Mouse (Mus musculus): ENCODE results near the gene Mrpl27. TPM values are rescaled to one million over a fixed set of nuclear protein-coding genes. Genes with fewer than 3 reads are reported as not detected.
"Not testable (repeated sequence)": the region's sequence is repeated elsewhere in the genome, so short reads cannot be mapped to it uniquely, and the experiment has no call there.

The Mrpl27 gene
- polyA plus RNA-seq, 1 experiment, result 59.9 TPM

- TF ChIP-seq USF1 (IDR thresholded peaks at IDR 0.05; ENCODE audit: low read depth), result no peak
- no peak for TF ChIP-seq MYOG (IDR thresholded peaks at IDR 0.05; ENCODE audit: control insufficient read depth in 1 of 3, insufficient read depth in 1 of 3, insufficient read length in 2 of 3, low read depth in 2 of 3)
- TF ChIP-seq E2F4 (IDR thresholded peaks at IDR 0.05; ENCODE audit: insufficient read depth), result no peak
- TF ChIP-seq POLR2AphosphoS2 (IDR thresholded peaks at IDR 0.05; ENCODE audit: insufficient read length, low read depth), result no peak
- TF ChIP-seq CEBPB (IDR thresholded peaks at IDR 0.05; ENCODE audit: insufficient read depth, poor library complexity, severe bottlenecking), result no peak
- TF ChIP-seq TCF12 (IDR thresholded peaks at IDR 0.05; ENCODE audit: insufficient read depth, poor library complexity, severe bottlenecking), result no peak
- TF ChIP-seq REST (IDR thresholded peaks at IDR 0.05; ENCODE audit: insufficient read depth, insufficient read length), result no peak
- TF ChIP-seq MAX (IDR thresholded peaks at IDR 0.05; ENCODE audit: low read depth), result no peak
- TF ChIP-seq MYOD1 (IDR thresholded peaks at IDR 0.05; ENCODE audit: control insufficient read depth in 1 of 3, insufficient read length in 2 of 3, low read depth in 2 of 3), result no peak
- no peak for TF ChIP-seq TCF3 (IDR thresholded peaks at IDR 0.05; ENCODE audit: insufficient read length, low read depth)
- no peak overlapping the region for H3K4me3 ChIP-seq
- no peak overlapping the region for H3ac ChIP-seq (ENCODE audit: control insufficient read depth, insufficient read length)
- peaks cover 41% of the 10 kb centered on the region for H3K79me2 ChIP-seq (ENCODE audit: control insufficient read depth, insufficient read depth)
- H3K27me3 ChIP-seq (ENCODE audit: control insufficient read depth, insufficient read depth, insufficient read length), result no peaks in the 10 kb centered on the region
- H3K36me3 ChIP-seq (ENCODE audit: control insufficient read depth, insufficient read depth), result peaks cover 56% of the 10 kb centered on the region
- no peak overlapping the region for H3K4me2 ChIP-seq (ENCODE audit: low read depth)
These were observed 20.6 kb upstream of the Mrpl27 start for GRCm38 (mm10) chr11:94632988-94633387.

DNA sequence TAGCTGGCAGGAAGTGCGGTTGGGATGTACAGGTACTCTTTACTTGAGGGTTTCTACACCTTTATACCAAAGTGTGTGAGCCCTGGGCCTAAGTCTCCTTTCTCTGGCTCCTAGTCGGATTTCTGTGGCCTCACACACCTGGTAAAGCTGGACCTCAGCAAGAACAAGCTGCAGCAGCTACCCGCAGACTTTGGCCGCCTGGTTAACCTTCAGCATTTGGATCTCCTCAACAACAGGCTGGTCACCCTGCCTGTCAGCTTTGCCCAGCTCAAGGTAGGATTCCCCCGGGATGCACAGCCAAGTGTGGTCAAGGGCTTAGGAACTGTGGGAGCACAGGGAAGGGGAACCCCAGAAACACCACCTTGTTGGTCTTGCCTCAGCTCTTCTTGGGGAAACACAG lies 19.1 kb upstream of the Mrpl27 start:
- H3K79me2 ChIP-seq (ENCODE audit: control insufficient read depth, insufficient read depth), result peaks cover 41% of the 10 kb centered on the region
- no peak overlapping the region for H3K4me2 ChIP-seq (ENCODE audit: low read depth)
- no peak overlapping the region for H3K4me3 ChIP-seq
- TF ChIP-seq MAX (IDR thresholded peaks at IDR 0.05; ENCODE audit: low read depth) (no peak), USF1 (IDR thresholded peaks at IDR 0.05; ENCODE audit: low read depth) (no peak), MYOD1 (IDR thresholded peaks at IDR 0.05; ENCODE audit: control insufficient read depth in 1 of 3, insufficient read length in 2 of 3, low read depth in 2 of 3) (no peak), CEBPB (IDR thresholded peaks at IDR 0.05; ENCODE audit: insufficient read depth, poor library complexity, severe bottlenecking) (no peak), POLR2A (IDR thresholded peaks at IDR 0.05; ENCODE audit: insufficient read length, low read depth) (no peak), TCF12 (IDR thresholded peaks at IDR 0.05; ENCODE audit: insufficient read depth, poor library complexity, severe bottlenecking) (no peak), MYOG (IDR thresholded peaks at IDR 0.05; ENCODE audit: control insufficient read depth in 1 of 3, insufficient read depth in 1 of 3, insufficient read length in 2 of 3, low read depth in 2 of 3) (no peak), TCF3 (IDR thresholded peaks at IDR 0.05; ENCODE audit: insufficient read length, low read depth) (no peak), POLR2AphosphoS2 (IDR thresholded peaks at IDR 0.05; ENCODE audit: insufficient read length, low read depth) (no peak), SRF (IDR thresholded peaks at IDR 0.05; ENCODE audit: control insufficient read depth, insufficient read length, low read depth) (no peak), REST (IDR thresholded peaks at IDR 0.05; ENCODE audit: insufficient read depth, insufficient read length) (no peak), E2F4 (IDR thresholded peaks at IDR 0.05; ENCODE audit: insufficient read depth) (no peak)
- no peaks in the 10 kb centered on the region for H3K27me3 ChIP-seq (ENCODE audit: control insufficient read depth, insufficient read depth, insufficient read length)
- no peak overlapping the region for H3ac ChIP-seq (ENCODE audit: control insufficient read depth, insufficient read length)
- peaks cover 69% of the 10 kb centered on the region for H3K36me3 ChIP-seq (ENCODE audit: control insufficient read depth, insufficient read depth)

DNA sequence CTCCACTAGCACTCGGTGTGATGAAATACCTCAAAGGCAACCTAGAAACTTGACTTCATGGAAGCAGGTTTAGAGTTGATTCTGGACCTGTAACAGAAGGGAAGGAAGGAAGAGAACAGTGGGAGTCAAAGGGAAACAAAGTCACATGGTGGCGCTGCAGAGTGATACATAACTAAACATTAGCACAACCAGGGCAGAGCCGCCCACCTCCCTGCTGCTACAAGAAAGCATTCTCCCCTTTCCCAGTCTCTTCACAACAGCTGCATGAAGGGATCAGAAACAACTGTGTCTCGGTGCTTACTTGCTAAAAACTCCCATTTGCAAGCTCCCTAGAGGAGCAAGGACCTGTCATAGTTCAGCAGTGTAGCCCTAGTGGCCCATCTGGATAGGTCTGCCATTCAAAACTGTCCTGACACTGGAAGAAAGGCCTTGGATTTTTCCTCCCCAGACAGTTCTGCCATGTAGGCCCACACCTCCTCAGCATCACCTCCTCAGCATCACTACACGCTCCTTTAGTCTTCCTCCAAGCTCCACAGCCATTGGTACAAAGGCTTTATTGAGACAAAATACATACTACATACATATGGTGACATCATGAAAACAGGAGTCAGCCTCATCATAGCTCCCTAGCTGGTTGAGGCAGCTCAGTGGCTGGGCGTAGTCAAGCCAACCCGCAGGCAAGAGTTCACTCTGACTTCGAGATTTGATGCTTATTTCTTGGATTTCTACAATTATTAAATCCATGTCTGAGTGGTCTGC lies 8.9 kb upstream of the Mrpl27 start:
- no peak for TF ChIP-seq MYOD1 (IDR thresholded peaks at IDR 0.05; ENCODE audit: control insufficient read depth in 1 of 3, insufficient read length in 2 of 3, low read depth in 2 of 3)
- no peak for TF ChIP-seq TCF3 (IDR thresholded peaks at IDR 0.05; ENCODE audit: insufficient read length, low read depth)
- no peak for TF ChIP-seq SRF (IDR thresholded peaks at IDR 0.05; ENCODE audit: control insufficient read depth, insufficient read length, low read depth)
- TF ChIP-seq REST (IDR thresholded peaks at IDR 0.05; ENCODE audit: insufficient read depth, insufficient read length), result no peak
- no peak for TF ChIP-seq USF1 (IDR thresholded peaks at IDR 0.05; ENCODE audit: low read depth)
- no peak for TF ChIP-seq E2F4 (IDR thresholded peaks at IDR 0.05; ENCODE audit: insufficient read depth)
- no peak for TF ChIP-seq CEBPB (IDR thresholded peaks at IDR 0.05; ENCODE audit: insufficient read depth, poor library complexity, severe bottlenecking)
- TF ChIP-seq TCF12 (IDR thresholded peaks at IDR 0.05; ENCODE audit: insufficient read depth, poor library complexity, severe bottlenecking), result no peak
- TF ChIP-seq POLR2AphosphoS2 (IDR thresholded peaks at IDR 0.05; ENCODE audit: insufficient read length, low read depth), result no peak
- no peak for TF ChIP-seq POLR2A (IDR thresholded peaks at IDR 0.05; ENCODE audit: insufficient read length, low read depth)
- Histone ChIP-seq H3K4me2 (ENCODE audit: low read depth) (no peak overlapping the region), H3K27me3 (ENCODE audit: control insufficient read depth, insufficient read depth, insufficient read length) (no peaks in the 10 kb centered on the region), H3K79me2 (ENCODE audit: control insufficient read depth, insufficient read depth) (no peaks in the 10 kb centered on the region), H3ac (ENCODE audit: control insufficient read depth, insufficient read length) (no peak overlapping the region), H3K4me3 (no peak overlapping the region), H3K36me3 (ENCODE audit: control insufficient read depth, insufficient read depth) (peaks cover 23% of the 10 kb centered on the region)

- Histone ChIP-seq H3K4me3 (no peak overlapping the region), H3K79me2 (ENCODE audit: control insufficient read depth, insufficient read depth) (no peaks in the 10 kb centered on the region), H3K27me3 (ENCODE audit: control insufficient read depth, insufficient read depth, insufficient read length) (no peaks in the 10 kb centered on the region), H3ac (ENCODE audit: control insufficient read depth, insufficient read length) (no peak overlapping the region), H3K4me2 (ENCODE audit: low read depth) (no peak overlapping the region), H3K36me3 (ENCODE audit: control insufficient read depth, insufficient read depth) (peaks cover 17% of the 10 kb centered on the region)
- TF ChIP-seq POLR2A (IDR thresholded peaks at IDR 0.05; ENCODE audit: insufficient read length, low read depth) (no peak), MAX (IDR thresholded peaks at IDR 0.05; ENCODE audit: low read depth) (no peak), POLR2AphosphoS2 (IDR thresholded peaks at IDR 0.05; ENCODE audit: insufficient read length, low read depth) (peak; percentile 80), MYOG (IDR thresholded peaks at IDR 0.05; ENCODE audit: control insufficient read depth in 1 of 3, insufficient read depth in 1 of 3, insufficient read length in 2 of 3, low read depth in 2 of 3) (no peak)
These were observed 7.1 kb upstream of the Mrpl27 start for GRCm38 (mm10) chr11:94646457-94646856.

GRCm38 (mm10) chr11:94651241-94651640 lies 2.3 kb upstream of the Mrpl27 start:
- H3K27me3 ChIP-seq (ENCODE audit: control insufficient read depth, insufficient read depth, insufficient read length); H3K4me2 ChIP-seq (ENCODE audit: low read depth): not testable (repeated sequence)

More at GRCm38 (mm10) chr11:94651241-94651640, 2.3 kb upstream of the Mrpl27 start:
- peaks cover 11% of the 10 kb centered on the region for H3K79me2 ChIP-seq (ENCODE audit: control insufficient read depth, insufficient read depth)
- not testable (repeated sequence) for H3ac ChIP-seq (ENCODE audit: control insufficient read depth, insufficient read length); H3K4me3 ChIP-seq; H3K36me3 ChIP-seq (ENCODE audit: control insufficient read depth, insufficient read depth)

All from myocyte (in vitro differentiated cells).